Mouse (Mus musculus) bone marrow macrophage, adult 2 months (primary cell): ENCODE measurements around the gene Gabpa.

Experiments used
- CTCF ChIP-seq: IDR thresholded peaks from 2 replicates; pipeline ENCODE4 v1.5.1; 2012; ENCODE audit warnings: low read depth, mild to moderate bottlenecking, low read length, moderate library complexity
- POLR2A ChIP-seq: IDR thresholded peaks from 2 replicates; pipeline ENCODE4 v1.6.1; 2012; ENCODE audit warnings: mild to moderate bottlenecking, low read depth, low read length, borderline replicate concordance

- TF ChIP-seq CTCF (no peak), POLR2A (no peak)
These were observed 29.9 kb upstream of the Gabpa start for GRCm38 (mm10) chr16:84804866-84805265.
